Mouse (Mus musculus) liver, adult 2 months (tissue): ENCODE measurements at regions not wholly inside any gene's neighbourhood (a gene's known extent, or its start where the extent isn't known, plus 50 kb on each side); places are given as distances from the start of the nearest gene placed in this dataset.

Experiments
- DNase-seq: peaks from one replicate; pipeline ENCODE4 v3.0.0-alpha.2; 2011; ENCODE audit warnings: low read depth, low spot score; ENCODE audit errors: extremely low read depth
- H3K27ac ChIP-seq: fragments of 200-500 bp; replicated peaks from 2 replicates; pipeline ENCODE4 v1.5.1; 2012; ENCODE audit warnings: low read depth, mild to moderate bottlenecking, control low read depth, inconsistent platforms, low read length; ENCODE audit not compliant: insufficient read depth
- H3K27me3 ChIP-seq: fragments of 200-500 bp; 2 replicates; pipeline ENCODE4 v1.6.1; 2012; ENCODE audit warnings: mild to moderate bottlenecking, moderate library complexity, low read length, inconsistent platforms; ENCODE audit not compliant: control insufficient read depth, insufficient read depth
- H3K36me3 ChIP-seq: fragments of 200-500 bp; 2 replicates; pipeline ENCODE4 v1.6.1; 2012; ENCODE audit warnings: low read length, inconsistent platforms; ENCODE audit not compliant: control insufficient read depth, insufficient read depth
- H3K4me1 ChIP-seq: fragments of 200-500 bp; 2 replicates; pipeline ENCODE4 v1.6.1; 2011; ENCODE audit warnings: low read length; ENCODE audit not compliant: control insufficient read depth, insufficient read depth
- H3K4me3 ChIP-seq: fragments of 200-500 bp; 2 replicates; pipeline ENCODE4 v1.5.1; 2011; ENCODE audit warnings: low read depth, mild to moderate bottlenecking, control low read depth, low read length, moderate library complexity; ENCODE audit not compliant: insufficient read depth
- H3K79me2 ChIP-seq: fragments of 200-500 bp; 2 replicates; pipeline ENCODE4 v1.6.1; 2012; ENCODE audit warnings: inconsistent platforms, mild to moderate bottlenecking, low read length, moderate library complexity; ENCODE audit not compliant: control insufficient read depth, insufficient read depth
- H3K9ac ChIP-seq: fragments of 200-500 bp; 2 replicates; pipeline ENCODE4 v1.6.1; 2012; ENCODE audit warnings: low read depth, mild to moderate bottlenecking, control low read depth, inconsistent platforms, low read length
- CTCF ChIP-seq: fragments of 200-500 bp; IDR thresholded peaks from 2 replicates; pipeline ENCODE4 v1.5.1; 2011; ENCODE audit warnings: low read depth, low read length, control low read depth
- POLR2A ChIP-seq: fragments of 200-500 bp; IDR thresholded peaks from 2 replicates; pipeline ENCODE4 v1.6.1; 2011; ENCODE audit warnings: low read length, control low read depth; ENCODE audit not compliant: insufficient read depth; ENCODE audit errors: extremely low read depth
- WGBS: fragments of 180-500 bp; shearing (Covaris S2); methylation state at CpG from one replicate; pipeline ENCODE4 v1.1.7; 2018; 5-methylcytosine and 5-hydroxymethylcytosine counted together

DNA sequence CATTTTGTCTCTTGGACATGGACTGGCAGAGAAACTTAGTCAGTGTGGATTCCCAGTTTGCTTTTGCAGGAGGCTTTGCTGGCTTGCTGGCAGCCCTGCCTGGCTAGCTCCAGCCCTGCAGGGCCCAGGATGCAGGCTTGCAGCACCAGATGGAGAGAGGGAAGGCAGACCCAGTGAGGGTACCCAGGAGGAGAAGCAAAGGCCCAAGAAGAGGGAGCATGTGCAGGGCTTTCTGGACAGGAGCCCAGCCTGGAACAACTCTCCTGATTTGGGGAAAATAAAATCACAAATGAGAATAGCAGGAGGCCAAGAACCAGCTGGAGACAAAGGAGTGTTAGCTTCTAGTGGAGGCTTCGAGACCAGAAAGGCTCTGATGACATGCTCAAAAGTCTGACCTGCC is 414.9 kb upstream of the Camk1g start:
- no peak for DNase-seq
- Histone ChIP-seq H3K27me3 (no peaks in the 10 kb centered on the region), H3K9ac (no peak overlapping the region), H3K27ac (no peak overlapping the region), H3K79me2 (no peaks in the 10 kb centered on the region), H3K36me3 (no peaks in the 10 kb centered on the region), H3K4me1 (no peaks in the 10 kb centered on the region), H3K4me3 (no peak overlapping the region)
- WGBS = 85% methylated on average over 1 of the region's 1 CpGs
- no peak for TF ChIP-seq CTCF
- TF ChIP-seq POLR2A = no peak

DNA sequence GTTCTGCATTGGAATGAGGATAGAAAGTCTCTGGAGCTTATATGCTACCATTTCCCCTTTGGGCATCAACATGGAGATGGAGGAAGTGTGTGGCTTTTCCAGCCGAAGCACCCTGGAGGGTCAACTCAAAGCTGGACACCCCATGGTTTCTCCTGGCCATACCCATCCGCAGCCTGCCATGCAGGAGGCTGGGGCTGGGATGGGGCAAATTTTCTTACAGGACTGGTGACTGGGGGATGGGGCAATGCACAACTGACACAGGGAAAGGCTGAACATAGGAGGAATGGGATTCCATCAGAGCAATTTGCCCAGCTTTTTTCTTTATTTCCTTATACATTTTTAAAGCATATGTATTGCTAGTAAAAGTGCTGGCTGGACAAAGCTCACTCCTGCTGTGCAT is 414.4 kb upstream of the Camk1g start:
- Histone ChIP-seq H3K27me3 (no peaks in the 10 kb centered on the region), H3K27ac (no peak overlapping the region), H3K4me3 (no peak overlapping the region), H3K9ac (no peak overlapping the region), H3K4me1 (no peaks in the 10 kb centered on the region), H3K36me3 (no peaks in the 10 kb centered on the region), H3K79me2 (no peaks in the 10 kb centered on the region)
- WGBS = 83% methylated on average over 2 of the region's 2 CpGs
- TF ChIP-seq CTCF (no peak), POLR2A (no peak)
- no peak for DNase-seq

DNA sequence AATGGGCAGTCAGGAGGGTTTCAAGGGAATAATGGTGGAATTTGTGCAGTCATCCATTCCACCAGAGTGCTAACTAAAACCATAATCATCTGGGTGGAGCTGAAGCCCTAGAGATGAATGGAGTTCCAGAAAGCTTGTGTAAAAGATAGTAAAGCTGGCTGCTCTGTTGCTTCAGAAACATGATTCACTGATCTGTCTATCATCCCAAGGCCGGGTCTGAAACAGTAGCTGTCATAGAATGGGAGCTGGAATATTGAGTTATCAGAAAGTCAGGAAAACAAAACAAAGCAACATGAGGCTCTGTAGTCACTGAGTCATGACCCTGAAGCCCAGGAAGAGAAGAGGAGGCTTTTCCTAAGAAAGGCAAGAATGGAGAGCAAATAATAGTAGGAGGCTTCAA is 408.1 kb upstream of the Camk1g start:
- no peak overlapping the region for H3K9ac ChIP-seq
- no peak for DNase-seq
- no peaks in the 10 kb centered on the region for H3K27me3 ChIP-seq
- 72% methylated on average over 1 of the region's 1 CpGs for WGBS
- TF ChIP-seq POLR2A (no peak), CTCF (no peak)
- no peaks in the 10 kb centered on the region for H3K36me3 ChIP-seq
- H3K79me2 ChIP-seq = no peaks in the 10 kb centered on the region
- no peaks in the 10 kb centered on the region for H3K4me1 ChIP-seq
- no peak overlapping the region for H3K27ac ChIP-seq
- no peak overlapping the region for H3K4me3 ChIP-seq

- H3K36me3 ChIP-seq = no peaks in the 10 kb centered on the region
- no peaks in the 10 kb centered on the region for H3K27me3 ChIP-seq
- 68% methylated on average over 4 of the region's 4 CpGs for WGBS
- TF ChIP-seq CTCF = no peak
- no peak for TF ChIP-seq POLR2A
- H3K9ac ChIP-seq = no peak overlapping the region
- no peak overlapping the region for H3K4me3 ChIP-seq
- DNase-seq = no peak
- no peaks in the 10 kb centered on the region for H3K79me2 ChIP-seq
- no peaks in the 10 kb centered on the region for H3K4me1 ChIP-seq
- no peak overlapping the region for H3K27ac ChIP-seq
Observed at GRCm38 (mm10) chr1:193769546-193769945, 399.4 kb upstream of the Camk1g start.

- DNase-seq = no peak
- TF ChIP-seq CTCF (no peak), POLR2A (no peak)
- no peak overlapping the region for H3K9ac ChIP-seq
- H3K27me3 ChIP-seq = no peaks in the 10 kb centered on the region
- no peak overlapping the region for H3K4me3 ChIP-seq
- no peaks in the 10 kb centered on the region for H3K4me1 ChIP-seq
- H3K27ac ChIP-seq = no peak overlapping the region
- no peaks in the 10 kb centered on the region for H3K79me2 ChIP-seq
- no peaks in the 10 kb centered on the region for H3K36me3 ChIP-seq
Observed at GRCm38 (mm10) chr1:193764103-193764502, 394.0 kb upstream of the Camk1g start.

- Histone ChIP-seq H3K4me1 (no peaks in the 10 kb centered on the region), H3K4me3 (no peak overlapping the region), H3K79me2 (no peaks in the 10 kb centered on the region), H3K36me3 (no peaks in the 10 kb centered on the region), H3K27ac (no peak overlapping the region), H3K27me3 (no peaks in the 10 kb centered on the region), H3K9ac (no peak overlapping the region)
- TF ChIP-seq CTCF (no peak), POLR2A (no peak)
- WGBS = 52% methylated on average over 4 of the region's 4 CpGs
- DNase-seq = no peak
Observed at GRCm38 (mm10) chr1:193751819-193752251, 381.7 kb upstream of the Camk1g start.
